ENCODE assay signal across 9 mouse cellular contexts in the genomic region with DNA sequence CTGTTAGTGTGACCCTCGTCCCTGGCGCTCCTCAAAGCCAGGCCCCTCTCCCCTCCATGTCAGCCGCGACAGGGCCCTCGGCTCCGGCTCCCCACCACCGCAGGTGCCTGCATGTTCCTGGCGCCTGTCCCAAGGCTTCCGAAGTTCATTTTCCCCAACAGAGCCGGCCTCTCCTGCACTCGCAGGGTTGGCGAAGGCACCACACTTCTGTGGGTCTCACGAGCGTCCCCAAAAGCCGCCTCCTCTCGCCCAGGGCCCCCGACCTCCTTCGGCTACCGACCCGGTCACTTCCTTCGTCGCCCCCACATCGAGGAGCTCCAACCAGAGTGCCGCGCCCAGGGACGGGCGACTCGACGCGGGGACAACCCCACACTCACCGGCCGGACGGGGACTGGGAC. TPM values are rescaled to one million over a fixed set of nuclear protein-coding genes. Genes with fewer than 3 reads are reported as not detected.
DNase-seq lines count a peak whose midpoint lies in the region; ATAC-seq and TF ChIP-seq lines count a peak whose summit lies in the region.
"Had no signal": no experiment of that assay in that cellular context is flagged by ENCODE, and none has a peak within 500 bp of the region (broad histone marks: within the 10 kb centered on the region; RNA-seq: fewer than 3 reads in every experiment).

No protein-coding gene starts in this region.

- 0 out of 2 replicates have a peak, but pooled peaks have one; percentile 0 for ATAC-seq in heart, embryonic 13.5 days (ENCODE audit: extremely low read depth, insufficient number of reproducible peaks, low FRiP score, low TSS enrichment)
- ATAC-seq in Patski: peak; percentile 5

- peak overlapping the region; percentile 99 for H3K9ac ChIP-seq in heart, embryonic 13.5 days

- DNase-seq in heart, postnatal 4 days: no peak
- DNase-seq in Patski (ENCODE audit: low read depth, low spot score): no peak
- DNase-seq in forebrain, embryonic 10.5 days (ENCODE audit: extremely low spot score, low spot score): no peak
- DNase-seq in kidney, adult 9 months: peak; percentile 62
- DNase-seq in midbrain, embryonic 10.5 days (ENCODE audit: low spot score): no peak
- DNase-seq in retina, embryonic 14.5 days (ENCODE audit: low spot score): no peak
- no peak for DNase-seq in ovary, postnatal 36 days (ENCODE audit: low spot score)

- no peaks in the 10 kb centered on the region for H3K27me3 ChIP-seq in heart, embryonic 13.5 days (replicated peaks)
- no peaks in the 10 kb centered on the region for H3K27me3 ChIP-seq in Patski
- H3K27me3 ChIP-seq in forebrain, embryonic 10.5 days (ENCODE audit: poor library complexity, severe bottlenecking): no peaks in the 10 kb centered on the region
- H3K27me3 ChIP-seq in midbrain, embryonic 10.5 days (ENCODE audit: low read depth, poor library complexity, severe bottlenecking): no peaks in the 10 kb centered on the region

- peak overlapping the region; percentile 81 for H3K27ac ChIP-seq in heart, embryonic 13.5 days (replicated peaks)
- H3K27ac ChIP-seq in forebrain, embryonic 10.5 days: peak overlapping the region; percentile 93
- peak overlapping the region; percentile 92 for H3K27ac ChIP-seq in midbrain, embryonic 10.5 days (replicated peaks)

- no peaks in the 10 kb centered on the region for H3K9me3 ChIP-seq in heart, embryonic 13.5 days
- no peaks in the 10 kb centered on the region for H3K9me3 ChIP-seq in forebrain, embryonic 10.5 days
- H3K9me3 ChIP-seq in midbrain, embryonic 10.5 days (replicated peaks): no peaks in the 10 kb centered on the region

- H3K4me3 ChIP-seq in heart, embryonic 13.5 days: peak overlapping the region; percentile 98
- peak overlapping the region; percentile 82 for H3K4me3 ChIP-seq in forebrain, embryonic 10.5 days
- H3K4me3 ChIP-seq in midbrain, embryonic 10.5 days: peak overlapping the region; percentile 94

- POLR2A ChIA-PET in Patski (lab: Charles Lee): interaction anchor here (0.9 to 1.6 kb wide), 3 partner anchors 10 to 102 kb away, joined by 3 read pairs; no protein-coding TSS in a partner anchor

- H3K4me1 ChIP-seq in heart, embryonic 13.5 days: peaks cover 32% of the 10 kb centered on the region
- H3K4me1 ChIP-seq in forebrain, embryonic 10.5 days: peaks cover 34% of the 10 kb centered on the region
- H3K4me1 ChIP-seq in midbrain, embryonic 10.5 days: peaks cover 31% of the 10 kb centered on the region

- H3K36me3 ChIP-seq in heart, embryonic 13.5 days: peaks cover 61% of the 10 kb centered on the region
- H3K36me3 ChIP-seq in forebrain, embryonic 10.5 days (replicated peaks): peaks cover 64% of the 10 kb centered on the region
- peaks cover 62% of the 10 kb centered on the region for H3K36me3 ChIP-seq in midbrain, embryonic 10.5 days

- CTCF ChIA-PET in Patski (lab: Charles Lee): interaction anchor here (0.8 to 1.8 kb wide), 2 partner anchors 47 to 99 kb away, joined by 3 to 5 read pairs; no protein-coding TSS in a partner anchor

- 0% methylated on average over 33 of the region's 33 CpGs for WGBS in heart, embryonic 13.5 days
- WGBS in forebrain, embryonic 10.5 days: under 1% methylated on average over 33 of the region's 33 CpGs
- WGBS in midbrain, embryonic 10.5 days: under 1% methylated on average over 33 of the region's 33 CpGs

- in situ Hi-C loops in Patski (cut with MboI; ENCODE audit: low pct_unique_long_range_greater_than_20kb): no loop called here

- H3K4me2 ChIP-seq in heart, embryonic 13.5 days: peak overlapping the region; percentile 96

- TF ChIP-seq CTCF in Patski (IDR thresholded peaks at IDR 0.05): no peak

RNA-seq across cellular contexts. Expression of a gene that starts 0.5 kb away (rescaled TPM):
- polyA plus RNA-seq in heart, embryonic 13.5 days (2015; fragmentation: Nextera tagmentation; extraction: Ambion mirVana): 10.7 and 14.1 TPM in 2 replicates
- 1 to 10 TPM; 6.0 to 6.2 TPM for total RNA-seq in heart, postnatal 4 days (2021)
- polyA plus RNA-seq in Patski (2021): 28.4 TPM
- 33.9 and 42.2 TPM in 2 replicates for polyA plus RNA-seq in forebrain, embryonic 10.5 days (2016; fragmentation: Nextera tagmentation; extraction: Ambion mirVana)
- 33.4 and 34.5 TPM in 2 replicates for polyA plus RNA-seq in midbrain, embryonic 10.5 days (2016; fragmentation: Nextera tagmentation; extraction: Ambion mirVana)

RNA-seq across cellular contexts. Expression of a gene that starts 1.1 kb away (rescaled TPM):
- polyA plus RNA-seq in heart, embryonic 13.5 days (2015; fragmentation: Nextera tagmentation; extraction: Ambion mirVana): 215 and 231 TPM in 2 replicates
- 100 to 1,000 TPM; 189 to 196 TPM for total RNA-seq in heart, postnatal 4 days (2021)
- 254 TPM for polyA plus RNA-seq in Patski (2021)
- 290 and 303 TPM in 2 replicates for polyA plus RNA-seq in forebrain, embryonic 10.5 days (2016; fragmentation: Nextera tagmentation; extraction: Ambion mirVana)
- 299 and 306 TPM in 2 replicates for polyA plus RNA-seq in midbrain, embryonic 10.5 days (2016; fragmentation: Nextera tagmentation; extraction: Ambion mirVana)

RNA-seq across cellular contexts. Expression of a gene that starts 5.4 kb away (rescaled TPM):
- polyA plus RNA-seq in heart, embryonic 13.5 days (2015; fragmentation: Nextera tagmentation; extraction: Ambion mirVana): 8.7 and 9.7 TPM in 2 replicates
- 10 to 100 TPM; 26.6 to 27.3 TPM for total RNA-seq in heart, postnatal 4 days (2021)
- polyA plus RNA-seq in Patski (2021): 29.3 TPM
- 7.8 and 10.6 TPM in 2 replicates for polyA plus RNA-seq in forebrain, embryonic 10.5 days (2016; fragmentation: Nextera tagmentation; extraction: Ambion mirVana)
- polyA plus RNA-seq in midbrain, embryonic 10.5 days (2016; fragmentation: Nextera tagmentation; extraction: Ambion mirVana): 9.5 and 9.6 TPM in 2 replicates

RNA-seq across cellular contexts. Expression of a gene that starts 5.5 kb away (rescaled TPM):
- 0.40 and 0.80 TPM in 2 replicates for polyA plus RNA-seq in heart, embryonic 13.5 days (2015; fragmentation: Nextera tagmentation; extraction: Ambion mirVana)
- under 1 TPM; 0.52 to 0.62 TPM for total RNA-seq in heart, postnatal 4 days (2021)
- polyA plus RNA-seq in Patski (2021): 0.27 TPM
- 1.2 and 1.4 TPM in 2 replicates for polyA plus RNA-seq in forebrain, embryonic 10.5 days (2016; fragmentation: Nextera tagmentation; extraction: Ambion mirVana)
- polyA plus RNA-seq in midbrain, embryonic 10.5 days (2016; fragmentation: Nextera tagmentation; extraction: Ambion mirVana): 0.99 and 1.1 TPM in 2 replicates

RNA-seq across cellular contexts. Expression of a gene that starts 11.1 kb away (rescaled TPM):
- polyA plus RNA-seq in heart, embryonic 13.5 days (2015; fragmentation: Nextera tagmentation; extraction: Ambion mirVana): 2.2 and 19.0 TPM in 2 replicates
- not detected for total RNA-seq in heart, postnatal 4 days (2021)
- 0.15 TPM for polyA plus RNA-seq in Patski (2021)
- 0.74 and 0.97 TPM in 2 replicates for polyA plus RNA-seq in forebrain, embryonic 10.5 days (2016; fragmentation: Nextera tagmentation; extraction: Ambion mirVana)
- polyA plus RNA-seq in midbrain, embryonic 10.5 days (2016; fragmentation: Nextera tagmentation; extraction: Ambion mirVana): 0.53 and 0.66 TPM in 2 replicates
- total RNA-seq: left cerebral cortex, postnatal 14 days had no signal
